Mouse (Mus musculus): ENCODE measurements around the gene Gsg1l.

- TF ChIP-seq CTCF (IDR thresholded peaks at IDR 0.05; ENCODE audit: low read depth, low read length) (no peak), POLR2A (IDR thresholded peaks at IDR 0.05; ENCODE audit: borderline replicate concordance, low read depth, low read length) (no peak)
Measured at GRCm38 (mm10) chr7:126097219-126097915, 15.2 kb upstream of the Gsg1l start.

All from bone marrow macrophage, adult 2 months (primary cell).